Mouse (Mus musculus) kidney, adult 2 months (tissue): ENCODE data around the gene Serbp1. TPM values are rescaled to one million over a fixed set of nuclear protein-coding genes. Genes with fewer than 3 reads are reported as not detected.

ENCODE experiments used
- DNase-seq: peaks from one replicate; pipeline ENCODE4 v3.0.0; 2021
- H3K27ac ChIP-seq: fragments of 200-500 bp; 2 replicates; pipeline ENCODE4 v1.5.1; 2012; ENCODE audit warnings: low read depth, low read length, control low read depth, inconsistent platforms; ENCODE audit not compliant: insufficient read depth
- H3K27me3 ChIP-seq: fragments of 200-500 bp; replicated peaks from 2 replicates; pipeline ENCODE4 v1.6.1; 2012; ENCODE audit warnings: mild to moderate bottlenecking, moderate library complexity, low read length, inconsistent platforms; ENCODE audit not compliant: control insufficient read depth, insufficient read depth
- H3K36me3 ChIP-seq: fragments of 200-500 bp; 2 replicates; pipeline ENCODE4 v1.6.1; 2012; ENCODE audit warnings: mild to moderate bottlenecking, moderate library complexity, low read length, inconsistent platforms; ENCODE audit not compliant: control insufficient read depth, insufficient read depth
- H3K4me1 ChIP-seq: fragments of 200-500 bp; 2 replicates; pipeline ENCODE4 v1.6.1; 2011; ENCODE audit warnings: low read length; ENCODE audit not compliant: control insufficient read depth, insufficient read depth
- H3K4me3 ChIP-seq: fragments of 200-500 bp; 2 replicates; pipeline ENCODE4 v1.5.1; 2011; ENCODE audit warnings: mild to moderate bottlenecking, low read depth, low read length, control low read depth; ENCODE audit not compliant: insufficient read depth
- CTCF ChIP-seq: fragments of 200-500 bp; conservative IDR thresholded peaks from 2 replicates; pipeline ENCODE4 v1.5.1; 2011; ENCODE audit warnings: low read depth, mild to moderate bottlenecking, control low read depth, low read length, moderate library complexity, mixed read lengths; ENCODE audit not compliant: insufficient read depth, insufficient read length
- POLR2A ChIP-seq: fragments of 200-500 bp; IDR thresholded peaks from one replicate; pipeline ENCODE4 v1.6.1; 2011; ENCODE audit warnings: low read depth, low read length, control low read depth
- WGBS: fragments of 180-500 bp; shearing (Covaris S2); methylation state at CpG from one replicate; pipeline ENCODE4 v1.1.7; 2018; 5-methylcytosine and 5-hydroxymethylcytosine counted together
- polyA plus RNA-seq: library from polyadenylated mRNA; depleted of rRNA; stranded (reverse); fragments of >200 nt; gene quantifications from 2 replicates; pipeline ENCODE4 v1.2.3, GENCODE M21; 2012; rRNA removed

Gene Serbp1
- 47.8 and 62.0 TPM in 2 replicates for polyA plus RNA-seq

- H3K36me3 ChIP-seq: no peaks in the 10 kb centered on the region
- H3K4me1 ChIP-seq: no peaks in the 10 kb centered on the region
- 39% methylated on average over 12 of the region's 12 CpGs for WGBS
- TF ChIP-seq POLR2A (no peak), CTCF (no peak)
- H3K27me3 ChIP-seq: no peaks in the 10 kb centered on the region
- no peak within 1 kb of the TSS for H3K4me3 ChIP-seq
- no peak within 1 kb of the TSS for H3K27ac ChIP-seq
- no peak for DNase-seq
Observed at GRCm38 (mm10) chr6:67237977-67238376, at the start of gene Serbp1. Gene Serbp1, plus strand, starts transcription at chr6:67238176.

GRCm38 (mm10) chr6:67193591-67193990, 44.4 kb upstream of the Serbp1 start:
- no peaks in the 10 kb centered on the region for H3K36me3 ChIP-seq
- no peak for DNase-seq
- H3K4me3 ChIP-seq: no peak overlapping the region
- no peaks in the 10 kb centered on the region for H3K27me3 ChIP-seq
- no peak overlapping the region for H3K27ac ChIP-seq
- TF ChIP-seq CTCF (no peak), POLR2A (no peak)
- H3K4me1 ChIP-seq: no peaks in the 10 kb centered on the region
- 68% methylated on average over 2 of the region's 2 CpGs for WGBS

GRCm38 (mm10) chr6:67194606-67195005, 43.4 kb upstream of the Serbp1 start:
- no peak for DNase-seq
- Histone ChIP-seq H3K27me3 (no peaks in the 10 kb centered on the region), H3K4me3 (no peak overlapping the region), H3K4me1 (no peaks in the 10 kb centered on the region), H3K36me3 (no peaks in the 10 kb centered on the region), H3K27ac (no peak overlapping the region)
- WGBS: 78% methylated on average over 6 of the region's 6 CpGs
- no peak for TF ChIP-seq POLR2A
- TF ChIP-seq CTCF: no peak

GRCm38 (mm10) chr6:67195148-67195611, 42.8 kb upstream of the Serbp1 start:
- Histone ChIP-seq H3K4me3 (no peak overlapping the region), H3K36me3 (no peaks in the 10 kb centered on the region), H3K27me3 (no peaks in the 10 kb centered on the region), H3K27ac (no peak overlapping the region), H3K4me1 (no peaks in the 10 kb centered on the region)
- peak; percentile 13 for DNase-seq
- 15% methylated on average over 7 of the region's 7 CpGs for WGBS
- TF ChIP-seq CTCF (no peak), POLR2A (no peak)

GRCm38 (mm10) chr6:67196821-67197220, 41.2 kb upstream of the Serbp1 start:
- no peak overlapping the region for H3K27ac ChIP-seq
- 76% methylated on average over 6 of the region's 6 CpGs for WGBS

GRCm38 (mm10) chr6:67198085-67198484, 39.9 kb upstream of the Serbp1 start:
- no peaks in the 10 kb centered on the region for H3K36me3 ChIP-seq
- DNase-seq: peak; percentile 52
- H3K27me3 ChIP-seq: no peaks in the 10 kb centered on the region
- no peak overlapping the region for H3K27ac ChIP-seq
- H3K4me1 ChIP-seq: no peaks in the 10 kb centered on the region
- no peak for TF ChIP-seq POLR2A
- TF ChIP-seq CTCF: peak; percentile 67
- H3K4me3 ChIP-seq: no peak overlapping the region
- 34% methylated on average over 4 of the region's 4 CpGs for WGBS

More at GRCm38 (mm10) chr6:67196821-67197220, 41.2 kb upstream of the Serbp1 start:
- Histone ChIP-seq H3K4me1 (no peaks in the 10 kb centered on the region), H3K27me3 (no peaks in the 10 kb centered on the region), H3K36me3 (no peaks in the 10 kb centered on the region), H3K4me3 (no peak overlapping the region)
- DNase-seq: no peak
- TF ChIP-seq POLR2A: no peak
- no peak for TF ChIP-seq CTCF

GRCm38 (mm10) chr6:67200715-67201322, 37.2 kb upstream of the Serbp1 start:
- WGBS: 65% methylated on average over 5 of the region's 5 CpGs
- Histone ChIP-seq H3K27ac (no peak overlapping the region), H3K4me1 (no peaks in the 10 kb centered on the region), H3K36me3 (no peaks in the 10 kb centered on the region), H3K27me3 (no peaks in the 10 kb centered on the region), H3K4me3 (no peak overlapping the region)
- TF ChIP-seq CTCF (no peak), POLR2A (no peak)
- no peak for DNase-seq
